Mouse (Mus musculus) embryonic facial prominence, embryonic 15.5 days (tissue): Measurements from ENCODE around the gene Wipf3. TPM values are rescaled to one million over a fixed set of nuclear protein-coding genes. Genes with fewer than 3 reads are reported as not detected.

ENCODE experiments used
- ATAC-seq: fragments of 200-750 bp; cut with Nextera tagmentation; 2 replicates; pipeline ENCODE4 v1.8.0; 2017; ENCODE audit warnings: low read depth, moderate TSS enrichment; ENCODE audit not compliant: insufficient number of reproducible peaks, low FRiP score, low TSS enrichment
- H3K27ac ChIP-seq: fragments of 300-500 bp; sonication (generic); replicated peaks from 2 replicates; pipeline ENCODE4 v1.5.1; 2015; ENCODE audit warnings: mild to moderate bottlenecking, inconsistent platforms
- H3K27me3 ChIP-seq: fragments of 300-500 bp; sonication (generic); 2 replicates; pipeline ENCODE4 v1.6.1; 2015; ENCODE audit warnings: inconsistent platforms
- H3K36me3 ChIP-seq: fragments of 300-500 bp; sonication (generic); 2 replicates; pipeline ENCODE4 v1.6.1; 2015; ENCODE audit warnings: mild to moderate bottlenecking, inconsistent platforms
- H3K4me1 ChIP-seq: fragments of 300-500 bp; sonication (generic); 2 replicates; pipeline ENCODE4 v1.6.1; 2015; ENCODE audit warnings: inconsistent platforms
- H3K4me2 ChIP-seq: fragments of 300-500 bp; sonication (generic); replicated peaks from 2 replicates; pipeline ENCODE4 v1.6.1; 2015; ENCODE audit warnings: mild to moderate bottlenecking, inconsistent platforms
- H3K4me3 ChIP-seq: fragments of 300-500 bp; sonication (generic); replicated peaks from 2 replicates; pipeline ENCODE4 v1.5.1; 2015; ENCODE audit warnings: mild to moderate bottlenecking, inconsistent platforms
- H3K9ac ChIP-seq: fragments of 300-500 bp; sonication (generic); 2 replicates; pipeline ENCODE4 v1.6.1; 2015; ENCODE audit warnings: inconsistent platforms
- H3K9me3 ChIP-seq: fragments of 300-500 bp; sonication (generic); replicated peaks from 2 replicates; pipeline ENCODE4 v1.6.1; 2016; ENCODE audit warnings: inconsistent platforms
- WGBS: fragments of 180-500 bp; shearing (Covaris S2); methylation state at CpG from one replicate; pipeline ENCODE4 v1.1.7; 2015; 5-methylcytosine and 5-hydroxymethylcytosine counted together
- polyA plus RNA-seq: library from polyadenylated mRNA; unstranded; fragments of >200 nt; fragmentation: Nextera tagmentation; extraction: Ambion mirVana; gene quantifications from 2 replicates; pipeline ENCODE4 v1.2.1, GENCODE M21; 2015

Wipf3 gene
- polyA plus RNA-seq, 1 experiment from 2014 or later = 1.2 TPM

DNA sequence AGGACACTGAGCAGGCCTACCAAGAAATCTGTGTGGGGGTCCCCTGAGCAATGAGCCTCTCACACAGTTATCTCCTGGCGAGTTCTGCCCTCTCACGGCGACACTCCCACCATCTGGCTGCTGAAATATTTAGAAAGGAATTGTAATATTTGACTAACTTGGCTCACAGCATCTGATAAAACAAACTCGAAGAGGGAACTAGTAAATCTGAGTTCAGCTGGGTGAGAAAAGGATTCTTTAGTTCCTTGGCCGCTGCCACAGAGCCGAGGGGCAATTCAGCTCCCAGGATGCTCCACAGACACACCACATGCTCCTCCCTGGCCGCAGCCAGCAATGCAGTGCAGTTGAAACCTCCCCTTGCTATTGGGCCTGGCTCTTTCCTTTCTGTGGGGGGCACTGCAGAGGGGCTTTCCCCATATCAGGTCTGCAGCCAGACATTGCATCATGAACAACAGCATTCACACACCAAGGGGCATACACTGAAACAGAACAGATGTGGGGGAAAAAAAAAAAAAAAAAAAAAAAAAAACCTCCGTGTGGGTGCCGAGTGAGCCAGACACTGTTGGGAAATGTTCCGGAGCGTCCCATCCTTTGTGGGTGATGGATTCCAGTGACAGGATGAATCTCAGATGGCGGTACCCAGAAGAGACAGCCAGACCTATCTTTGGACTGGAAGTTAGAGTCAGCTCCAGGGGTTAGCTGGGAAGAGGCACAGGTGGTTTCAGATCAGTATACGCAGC lies 3.6 kb downstream of the Wipf3 start:
- ATAC-seq = no peak
- Histone ChIP-seq H3K9ac (no peak overlapping the region), H3K27ac (no peak overlapping the region), H3K4me1 (peaks cover 25% of the 10 kb centered on the region), H3K4me2 (no peak overlapping the region), H3K4me3 (no peak overlapping the region), H3K9me3 (no peaks in the 10 kb centered on the region), H3K36me3 (no peaks in the 10 kb centered on the region), H3K27me3 (peaks cover 35% of the 10 kb centered on the region)
- 54% methylated on average over 13 of the region's 13 CpGs for WGBS

DNA sequence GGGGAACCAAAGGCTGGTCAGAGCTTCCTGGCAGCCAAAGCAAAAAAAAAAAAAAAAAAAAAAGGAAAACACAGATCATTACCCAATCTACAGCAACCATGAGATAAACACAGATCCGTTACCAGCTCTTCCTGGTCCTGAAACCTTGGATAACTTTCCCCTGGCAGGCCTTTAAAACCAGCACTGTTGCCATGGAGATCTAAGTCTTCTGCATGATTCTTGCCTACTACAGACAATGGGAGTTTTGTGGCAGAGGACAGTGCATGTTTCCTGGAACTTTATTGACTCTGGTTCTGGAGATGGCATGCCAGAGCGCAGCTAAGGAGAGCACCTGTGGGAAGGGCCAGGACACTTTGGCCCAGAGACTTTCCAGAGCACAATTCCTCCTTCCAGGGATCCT lies 4.8 kb downstream of the Wipf3 start:
- Histone ChIP-seq H3K4me1 (peaks cover 21% of the 10 kb centered on the region), H3K4me3 (no peak overlapping the region), H3K27ac (no peak overlapping the region), H3K9me3 (no peaks in the 10 kb centered on the region), H3K36me3 (no peaks in the 10 kb centered on the region), H3K4me2 (no peak overlapping the region), H3K9ac (no peak overlapping the region), H3K27me3 (peaks cover 24% of the 10 kb centered on the region)
- 74% methylated on average over 2 of the region's 2 CpGs for WGBS
- no peak for ATAC-seq

DNA sequence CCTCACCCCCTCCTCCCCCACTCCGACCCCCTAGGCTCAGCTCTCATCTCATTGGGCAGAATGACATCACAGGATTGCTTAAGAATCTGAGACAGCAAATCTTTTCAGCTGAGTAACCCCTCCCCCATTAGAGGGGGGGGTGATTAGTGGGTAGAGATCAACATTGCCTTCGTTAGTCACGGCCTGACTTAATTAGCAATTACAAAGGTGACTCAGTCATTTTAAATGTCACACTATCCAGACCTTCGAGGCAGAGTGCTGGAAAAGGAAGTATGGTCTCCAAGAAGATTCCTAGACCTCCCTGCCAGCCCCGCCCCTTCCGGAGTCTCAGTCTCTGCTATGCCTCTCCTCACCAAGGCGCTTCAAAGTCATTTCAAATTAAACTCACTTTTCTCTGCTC lies 6.3 kb downstream of the Wipf3 start:
- no peak overlapping the region for H3K27ac ChIP-seq
- no peak overlapping the region for H3K4me3 ChIP-seq
- H3K9me3 ChIP-seq = no peaks in the 10 kb centered on the region
- no peaks in the 10 kb centered on the region for H3K36me3 ChIP-seq
- no peak overlapping the region for H3K9ac ChIP-seq
- H3K4me1 ChIP-seq = peaks cover 13% of the 10 kb centered on the region; the same call in 1 of the 2 replicates
- H3K27me3 ChIP-seq = peaks cover 11% of the 10 kb centered on the region; the same call in 1 of the 2 replicates
- ATAC-seq = no peak
- H3K4me2 ChIP-seq = no peak overlapping the region
- WGBS = 24% methylated on average over 7 of the region's 7 CpGs

DNA sequence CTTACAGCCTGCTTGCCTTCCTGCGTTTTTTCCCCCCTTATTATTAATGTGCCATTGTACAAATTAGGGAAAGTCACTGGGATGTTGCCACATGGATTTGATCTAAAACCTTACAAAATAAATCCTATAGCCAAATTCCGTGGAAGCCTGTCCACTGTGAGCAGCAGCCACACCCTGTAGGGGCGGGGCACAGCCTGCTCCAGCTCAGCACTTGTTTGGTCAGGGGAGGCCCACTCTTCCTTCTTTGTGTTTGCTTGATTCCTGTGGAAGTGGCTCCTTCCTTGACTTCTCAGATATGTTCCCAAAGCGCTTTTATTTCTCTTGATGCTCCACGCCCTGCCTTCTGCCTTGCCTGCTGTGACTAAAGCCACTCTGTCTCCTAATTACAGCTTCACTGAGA lies 6.9 kb downstream of the Wipf3 start:
- H3K36me3 ChIP-seq = no peaks in the 10 kb centered on the region
- no peaks in the 10 kb centered on the region for H3K9me3 ChIP-seq
- H3K4me3 ChIP-seq = no peak overlapping the region
- no peak overlapping the region for H3K27ac ChIP-seq
- H3K4me1 ChIP-seq = peaks cover 13% of the 10 kb centered on the region; the same call in 1 of the 2 replicates
- whole genome bisulfite sequencing = 58% methylated on average over 5 of the region's 5 CpGs
- H3K27me3 ChIP-seq = peaks cover 5% of the 10 kb centered on the region; the same call in 1 of the 2 replicates
- no peak for ATAC-seq
- no peak overlapping the region for H3K4me2 ChIP-seq
- no peak overlapping the region for H3K9ac ChIP-seq

DNA sequence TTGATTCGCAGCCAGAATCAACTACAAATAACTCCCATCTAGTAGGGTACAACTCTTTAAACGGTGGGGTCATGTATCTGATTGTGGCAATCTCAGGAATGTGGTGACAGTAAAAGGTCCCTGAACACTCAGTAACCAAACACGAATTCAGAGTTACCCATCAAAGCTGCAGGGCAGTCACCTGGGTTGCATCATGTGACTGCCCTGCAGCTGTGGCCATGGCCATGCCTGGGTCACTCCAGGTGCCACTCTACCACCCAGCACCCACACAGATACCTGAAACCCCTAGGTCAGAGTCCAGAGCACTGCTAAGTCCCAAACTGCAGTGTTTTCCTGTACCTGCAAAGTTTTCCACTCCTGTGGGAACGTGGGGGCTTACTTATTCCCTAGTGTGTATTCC lies 9.1 kb downstream of the Wipf3 start:
- no peaks in the 10 kb centered on the region for H3K9me3 ChIP-seq

DNA sequence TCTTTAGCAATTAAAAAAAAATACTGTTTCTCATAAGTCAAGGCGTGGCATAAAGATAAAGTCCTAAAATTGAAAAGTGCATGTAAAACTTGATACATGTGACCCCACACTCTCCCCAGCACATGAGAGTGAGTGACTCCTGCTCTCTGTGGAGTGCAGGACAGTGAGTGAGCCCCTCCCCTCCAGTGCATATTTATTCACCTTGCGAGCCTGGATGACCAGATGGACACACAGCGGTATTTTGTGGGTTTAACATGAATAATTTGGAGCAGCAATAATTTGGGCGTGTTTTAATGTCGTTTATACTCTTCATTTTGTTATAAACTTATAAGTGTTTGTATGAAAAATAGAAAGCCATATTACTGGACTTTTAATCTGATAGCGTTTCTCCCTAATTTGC lies 11.3 kb downstream of the Wipf3 start:
- Histone ChIP-seq H3K4me3 (no peak overlapping the region), H3K4me2 (no peak overlapping the region), H3K9me3 (no peaks in the 10 kb centered on the region), H3K36me3 (no peaks in the 10 kb centered on the region), H3K9ac (no peak overlapping the region), H3K27ac (no peak overlapping the region), H3K27me3 (no peaks in the 10 kb centered on the region), H3K4me1 (peaks cover 16% of the 10 kb centered on the region)
- ATAC-seq = no peak
- WGBS = 94% methylated on average over 6 of the region's 6 CpGs

More for the DNA sequence above, 9.1 kb downstream of the Wipf3 start:
- Histone ChIP-seq H3K9ac (no peak overlapping the region), H3K4me2 (no peak overlapping the region), H3K27me3 (no peaks in the 10 kb centered on the region), H3K36me3 (no peaks in the 10 kb centered on the region), H3K27ac (no peak overlapping the region), H3K4me1 (peaks cover 10% of the 10 kb centered on the region; the same call in 1 of the 2 replicates), H3K4me3 (no peak overlapping the region)
- WGBS = 65% methylated on average over 4 of the region's 4 CpGs
- no peak for ATAC-seq

DNA sequence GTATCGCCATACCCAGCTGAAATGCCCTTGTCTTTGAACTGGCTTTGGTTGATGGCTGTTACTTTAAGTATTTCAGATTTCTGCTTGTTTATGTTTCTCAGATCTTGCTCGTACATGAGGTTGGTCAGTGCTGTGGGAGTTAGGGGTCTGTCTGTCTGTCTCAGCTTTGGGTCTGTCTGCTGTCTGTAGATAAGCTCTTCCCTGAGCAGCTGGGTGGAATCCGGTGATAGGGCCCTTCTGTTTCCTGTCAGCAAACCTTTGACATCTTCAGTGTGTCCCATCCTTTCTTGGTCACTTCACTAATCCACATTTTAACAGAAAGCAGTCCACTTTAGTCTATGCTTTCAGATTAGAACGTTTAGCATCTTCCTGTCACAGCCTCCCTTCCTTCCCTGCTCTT lies 14.3 kb downstream of the Wipf3 start:
- Histone ChIP-seq H3K9me3 (no peaks in the 10 kb centered on the region), H3K4me1 (peaks cover 9% of the 10 kb centered on the region), H3K9ac (no peak overlapping the region), H3K4me3 (no peak overlapping the region), H3K27me3 (no peaks in the 10 kb centered on the region), H3K4me2 (no peak overlapping the region), H3K27ac (no peak overlapping the region), H3K36me3 (no peaks in the 10 kb centered on the region)
- no peak for ATAC-seq
- WGBS = 63% methylated on average over 4 of the region's 4 CpGs

DNA sequence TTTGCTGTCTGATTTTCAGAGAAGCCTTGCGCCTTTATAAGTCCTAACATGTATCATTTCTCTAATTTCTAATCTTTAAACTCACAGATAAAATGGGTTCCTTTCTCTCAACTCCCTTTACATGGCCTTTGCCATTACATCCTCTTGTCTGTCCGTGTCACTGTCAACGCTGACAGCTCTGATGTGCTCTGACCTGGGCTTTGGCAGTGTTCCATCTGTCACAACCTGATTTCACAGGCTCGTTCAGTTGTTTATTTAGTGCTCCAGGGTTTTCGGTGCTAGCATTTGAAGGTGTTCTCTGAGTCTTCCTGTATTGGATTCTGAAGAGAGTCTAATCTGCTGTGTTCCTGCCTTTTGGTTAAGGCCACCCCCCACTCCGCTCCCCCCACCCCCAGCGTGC lies 14.7 kb downstream of the Wipf3 start:
- no peak overlapping the region for H3K4me3 ChIP-seq
- ATAC-seq = no peak
- no peak overlapping the region for H3K9ac ChIP-seq
- no peak overlapping the region for H3K4me2 ChIP-seq
- H3K27ac ChIP-seq = no peak overlapping the region
- no peaks in the 10 kb centered on the region for H3K9me3 ChIP-seq
- H3K36me3 ChIP-seq = no peaks in the 10 kb centered on the region
- H3K4me1 ChIP-seq = peaks cover 9% of the 10 kb centered on the region
- WGBS = 50% methylated on average over 7 of the region's 7 CpGs
- H3K27me3 ChIP-seq = no peaks in the 10 kb centered on the region

DNA sequence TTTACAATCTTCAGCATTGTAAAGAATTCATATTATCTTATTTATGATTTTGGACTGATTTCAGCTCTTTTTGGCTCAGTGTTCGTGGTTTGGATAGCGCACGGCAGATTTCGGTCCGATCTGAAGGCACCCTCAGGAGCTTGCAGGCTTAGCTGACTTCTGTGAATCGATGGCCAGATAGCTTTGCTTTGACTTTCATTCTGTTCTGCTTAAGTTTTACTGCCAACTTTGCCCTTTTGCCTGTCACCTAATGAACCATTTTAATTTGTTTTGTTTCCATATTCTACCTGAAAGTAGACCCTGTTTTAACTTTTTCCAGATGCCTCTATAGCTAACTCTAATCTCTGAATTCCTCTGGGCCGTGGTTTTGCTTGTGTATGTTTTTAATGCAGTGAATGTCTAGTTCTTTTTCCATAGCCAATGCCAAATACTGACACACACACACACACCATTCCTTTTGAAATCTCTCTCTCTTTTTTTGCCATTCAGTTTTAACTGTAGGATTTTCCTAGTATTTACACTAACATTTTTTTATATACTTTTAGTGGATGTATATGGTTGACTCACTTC lies 15.9 kb downstream of the Wipf3 start:
- Histone ChIP-seq H3K4me2 (no peak overlapping the region), H3K36me3 (no peaks in the 10 kb centered on the region), H3K9ac (no peak overlapping the region), H3K4me3 (no peak overlapping the region), H3K9me3 (no peaks in the 10 kb centered on the region), H3K4me1 (peaks cover 9% of the 10 kb centered on the region), H3K27ac (0 out of 2 replicates have a peak overlapping the region, but pooled peaks have one; percentile 34), H3K27me3 (no peaks in the 10 kb centered on the region)
- 33% methylated on average over 7 of the region's 7 CpGs for WGBS
- no peak for ATAC-seq

DNA sequence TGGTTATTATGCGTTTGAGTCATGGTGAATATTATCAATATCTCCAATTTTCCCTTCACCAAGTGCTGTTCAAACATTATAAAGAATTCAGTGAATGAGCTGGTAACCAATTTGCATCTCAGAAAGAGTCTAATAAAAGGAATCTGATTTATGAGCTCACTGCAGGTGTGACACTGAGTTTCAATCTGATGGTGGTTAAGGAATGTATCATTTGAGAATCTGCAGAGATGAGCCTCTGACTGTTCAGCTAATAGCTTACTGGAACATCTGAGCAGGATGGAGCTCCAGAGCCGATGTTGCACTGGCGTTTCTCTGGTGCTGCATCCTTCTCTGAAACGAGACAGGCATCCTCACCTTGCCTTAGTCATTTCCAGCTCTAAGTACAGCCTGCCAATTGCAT lies 17.9 kb downstream of the Wipf3 start:
- H3K4me3 ChIP-seq = no peak overlapping the region
- ATAC-seq = no peak
- H3K27ac ChIP-seq = no peak overlapping the region
- no peaks in the 10 kb centered on the region for H3K27me3 ChIP-seq
- H3K9ac ChIP-seq = no peak overlapping the region
- no peak overlapping the region for H3K4me2 ChIP-seq
- H3K9me3 ChIP-seq = no peaks in the 10 kb centered on the region
- 78% methylated on average over 4 of the region's 4 CpGs for WGBS
- no peaks in the 10 kb centered on the region for H3K36me3 ChIP-seq
- peaks cover 9% of the 10 kb centered on the region for H3K4me1 ChIP-seq

DNA sequence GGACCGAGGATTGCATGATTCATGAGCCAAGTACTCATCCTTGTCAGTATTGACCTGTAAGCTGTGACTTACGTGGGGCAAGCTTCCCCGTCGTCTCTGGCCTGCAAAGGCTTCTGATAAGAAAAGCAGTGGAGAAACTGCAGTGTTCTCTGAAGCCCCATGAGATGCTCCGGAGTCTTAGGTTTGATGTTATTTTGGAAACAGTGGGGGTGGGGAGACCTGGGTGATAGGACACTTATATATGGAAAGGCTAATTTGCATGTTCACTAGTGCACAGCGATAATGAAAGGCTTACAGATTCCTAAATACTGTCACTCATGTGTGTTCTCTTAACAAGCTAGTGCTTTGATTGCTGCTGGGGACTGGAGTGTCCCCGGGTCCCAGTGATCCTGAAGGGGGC lies 30.3 kb downstream of the Wipf3 start:
- ATAC-seq = no peak
- 67% methylated on average over 7 of the region's 7 CpGs for WGBS
- no peak overlapping the region for H3K9ac ChIP-seq

More for the DNA sequence above, 30.3 kb downstream of the Wipf3 start:
- Histone ChIP-seq H3K9me3 (no peaks in the 10 kb centered on the region), H3K4me1 (no peaks in the 10 kb centered on the region), H3K27me3 (no peaks in the 10 kb centered on the region), H3K4me3 (no peak overlapping the region), H3K27ac (no peak overlapping the region), H3K36me3 (no peaks in the 10 kb centered on the region), H3K4me2 (no peak overlapping the region)
